18 mouse cellular contexts compared by ENCODE assay signal in the genomic region with DNA sequence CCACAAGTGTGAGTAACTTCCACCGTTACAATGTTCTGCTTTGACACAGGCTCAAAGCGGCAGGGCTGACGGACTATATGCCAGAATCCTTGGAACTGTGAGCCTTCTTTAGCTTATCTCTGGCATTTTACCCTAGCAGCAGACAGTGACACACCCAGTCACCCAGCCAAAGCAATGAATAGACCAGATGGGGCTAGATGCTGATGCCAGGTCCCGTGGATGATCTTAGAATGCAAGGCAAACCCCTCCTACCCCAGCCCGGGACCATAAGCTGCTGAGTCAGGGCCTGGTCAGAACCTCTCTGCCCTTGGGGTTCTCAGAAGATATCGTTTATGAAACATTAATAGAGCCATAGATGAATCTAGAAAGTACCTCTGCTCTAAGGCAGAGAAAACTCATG.
"Had no signal": no experiment of that assay in that cellular context is flagged by ENCODE, and none has a peak within 500 bp of the region (broad histone marks: within the 10 kb centered on the region; RNA-seq: fewer than 3 reads in every experiment).

No protein-coding gene starts in this region.

- H3K4me1 ChIP-seq: lung, embryonic 15.5 days; megakaryocyte, embryonic 14.5 days; neural tube, embryonic 12.5 days; stomach, embryonic 15.5 days had no signal

- ATAC-seq: liver, postnatal 0 days; lung, postnatal 0 days; midbrain, embryonic 13.5 days; midbrain, embryonic 15.5 days had no signal

- H3K27me3 ChIP-seq: lung, embryonic 15.5 days; megakaryocyte, embryonic 14.5 days; midbrain, embryonic 15.5 days; neural tube, embryonic 12.5 days; stomach, embryonic 15.5 days had no signal

- H3K9ac ChIP-seq: liver, postnatal 0 days; lung, embryonic 15.5 days; midbrain, embryonic 13.5 days; midbrain, embryonic 15.5 days; neural tube, embryonic 12.5 days; stomach, embryonic 15.5 days had no signal

- H3K4me3 ChIP-seq: lung, embryonic 15.5 days; megakaryocyte, embryonic 14.5 days; midbrain, embryonic 13.5 days; midbrain, embryonic 15.5 days; neural tube, embryonic 12.5 days; stomach, embryonic 15.5 days had no signal

- H3K36me3 ChIP-seq: lung, embryonic 15.5 days; midbrain, embryonic 13.5 days; midbrain, embryonic 15.5 days; neural tube, embryonic 12.5 days; stomach, embryonic 15.5 days had no signal

- DNase-seq: liver, postnatal 0 days; lung, adult 2 months; lung, postnatal 14 days; lung, postnatal 36 days; right cerebral cortex, postnatal 14 days; thymus, adult 2 months; thymus, postnatal 25 days; thymus, postnatal 4 days had no signal

- H3K4me2 ChIP-seq: lung, embryonic 15.5 days; midbrain, embryonic 11.5 days; midbrain, embryonic 13.5 days; midbrain, embryonic 15.5 days; neural tube, embryonic 12.5 days; stomach, embryonic 15.5 days had no signal

- H3K27ac ChIP-seq: lung, embryonic 15.5 days; macrophage; midbrain, embryonic 13.5 days; midbrain, embryonic 15.5 days; neural tube, embryonic 12.5 days; stomach, embryonic 15.5 days; stomach, postnatal 0 days had no signal

- H3K9me3 ChIP-seq: lung, embryonic 15.5 days; midbrain, embryonic 13.5 days; midbrain, embryonic 15.5 days; neural tube, embryonic 12.5 days; stomach, embryonic 15.5 days had no signal
